Mouse (Mus musculus) CD4-positive naive resting alpha-beta T cell, adult 57 days (primary cell): Measurements from ENCODE around the gene Grasp. TPM values are rescaled to one million over a fixed set of nuclear protein-coding genes. Genes with fewer than 3 reads are reported as not detected.

Experiments used
- total RNA-seq: library from RNA; stranded (reverse); gene quantifications from one replicate; pipeline ENCODE4 v1.2.4, GENCODE M21; 2023

The Grasp gene
- total RNA-seq: 7.3 TPM

DNA sequence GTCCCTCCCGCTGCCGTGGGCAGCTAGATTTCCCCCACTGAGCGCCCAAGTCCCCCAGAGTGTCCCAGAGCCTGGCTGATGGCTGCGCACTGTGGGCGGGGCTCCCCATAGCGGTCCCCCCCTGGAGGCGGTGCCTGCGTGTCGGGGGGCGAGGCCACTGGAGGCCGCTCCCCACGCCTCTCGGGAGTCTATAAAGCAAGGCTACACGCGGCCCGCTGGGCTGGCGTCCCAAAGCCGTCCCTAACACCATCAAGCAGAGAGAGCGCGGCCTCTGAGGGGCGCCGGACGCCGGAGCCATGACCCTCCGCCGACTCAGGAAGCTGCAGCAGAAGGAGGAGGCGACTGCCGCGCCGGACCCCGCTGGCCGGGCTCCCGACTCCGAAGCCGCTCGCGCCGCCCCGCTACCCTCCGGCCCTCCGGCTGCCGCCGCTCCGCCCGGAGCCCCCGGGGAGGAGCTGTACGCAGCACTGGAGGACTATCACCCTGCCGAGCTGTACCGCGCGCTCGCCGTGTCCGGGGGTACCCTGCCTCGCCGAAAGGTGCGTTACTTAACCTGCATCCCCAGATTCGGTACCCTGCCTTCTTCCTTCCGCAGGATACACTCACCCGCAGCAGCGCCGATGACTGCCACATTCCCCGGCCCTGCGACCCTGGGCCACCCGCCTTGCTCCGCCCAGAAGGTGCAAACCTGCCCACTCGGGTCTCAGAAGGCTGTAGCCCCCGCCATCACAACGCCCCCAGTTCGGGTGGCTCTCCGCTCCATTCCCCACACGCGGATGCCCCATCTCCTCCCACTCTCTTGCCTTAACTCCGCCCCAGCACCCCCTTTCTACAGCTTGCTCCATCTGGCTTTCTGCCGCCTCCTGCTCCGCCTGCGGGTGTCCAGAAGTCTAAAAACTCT lies at the start of gene Grasp:
Grasp (plus strand) TSS at position 183 of the 901 bp plus-strand sequence.

GRCm38 (mm10) chr15:101253886-101254795 lies 30.2 kb downstream of the Grasp start, which contains the start of gene Nr4a1:
Gene Nr4a1 (plus strand): TSS chr15:101254269.

Other genes with a start within 250 kb of the Grasp start
- not detected for gene Gm47841, start 176.8 kb upstream of the Grasp start, total RNA-seq
- not detected for gene Fignl2, start 145.6 kb upstream of the Grasp start, total RNA-seq
- not detected for gene Ankrd33, start 108.4 kb upstream of the Grasp start, total RNA-seq
- gene Acvrl1, start 95.7 kb upstream of the Grasp start, total RNA-seq: 30.5 TPM
- gene Acvr1b, start 50.1 kb upstream of the Grasp start, total RNA-seq: 40.1 TPM
- 312 TPM for gene Nr4a1, start 30.1 kb downstream of the Grasp start, total RNA-seq
- gene Atg101, start 60.1 kb downstream of the Grasp start, total RNA-seq: 70.4 TPM
- 0.71 TPM for gene 6030408B16Rik, start 69.0 kb downstream of the Grasp start, total RNA-seq
- 0.30 TPM for gene Krt80, start 146.0 kb downstream of the Grasp start, total RNA-seq
- 1.1 TPM for gene Krt7, start 186.9 kb downstream of the Grasp start, total RNA-seq
- not detected for gene Krt87, start 214.6 kb downstream of the Grasp start, total RNA-seq
- gene Krt88, start 223.6 kb downstream of the Grasp start, total RNA-seq: not detected
- gene Krt81, start 239.6 kb downstream of the Grasp start, total RNA-seq: not detected
- gene Krt86, start 249.3 kb downstream of the Grasp start, total RNA-seq: not detected